Mouse (Mus musculus) right cerebral cortex, postnatal 10 days (tissue): Measurements from ENCODE around the gene Pigv.

ENCODE experiments used
- DNase-seq, 2 experiments: peaks; one replicate each; pipeline ENCODE4 v3.0.0; 2021; ENCODE audit warnings: low spot score in 2 of 2

Gene Pigv

GRCm38 (mm10) chr4:133645680-133646079 lies 26.8 kb downstream of the Pigv start:
- no peak for DNase-seq

- no peak for DNase-seq
These were observed 27.3 kb downstream of the Pigv start for GRCm38 (mm10) chr4:133645195-133645594.

GRCm38 (mm10) chr4:133634043-133634410 lies 38.4 kb downstream of the Pigv start:
- DNase-seq: no peak

- DNase-seq: peak; percentile 88 to 91
These were observed 39.0 kb downstream of the Pigv start for GRCm38 (mm10) chr4:133633332-133634042.

GRCm38 (mm10) chr4:133632483-133633327 lies 39.7 kb downstream of the Pigv start:
- DNase-seq: no peak

GRCm38 (mm10) chr4:133631769-133632411 lies 40.6 kb downstream of the Pigv start:
- no peak for DNase-seq

GRCm38 (mm10) chr4:133631071-133631768 lies 41.2 kb downstream of the Pigv start:
- no peak for DNase-seq

GRCm38 (mm10) chr4:133630326-133630920 lies 42.0 kb downstream of the Pigv start:
- DNase-seq: no peak

- DNase-seq: no peak
These were observed 43.3 kb downstream of the Pigv start for GRCm38 (mm10) chr4:133629191-133629590.

- no peak for DNase-seq
These were observed 43.9 kb downstream of the Pigv start for GRCm38 (mm10) chr4:133628517-133628916.

- no peak for DNase-seq
These were observed 45.4 kb downstream of the Pigv start for GRCm38 (mm10) chr4:133627039-133627438.

- DNase-seq: no peak
These were observed 45.8 kb downstream of the Pigv start for GRCm38 (mm10) chr4:133626621-133627020.

- no peak for DNase-seq
These were observed 46.2 kb downstream of the Pigv start for GRCm38 (mm10) chr4:133626221-133626620.

GRCm38 (mm10) chr4:133625621-133626071 lies 46.8 kb downstream of the Pigv start:
- no peak for DNase-seq

- DNase-seq: no peak
These were observed 47.6 kb downstream of the Pigv start for GRCm38 (mm10) chr4:133624830-133625229.

GRCm38 (mm10) chr4:133622161-133622695 lies 50.2 kb downstream of the Pigv start:
- no peak for DNase-seq

- no peak for DNase-seq
These were observed 51.8 kb downstream of the Pigv start for GRCm38 (mm10) chr4:133620668-133621067.

GRCm38 (mm10) chr4:133619473-133620136 lies 52.8 kb downstream of the Pigv start:
- no peak for DNase-seq

GRCm38 (mm10) chr4:133617936-133618335 lies 54.5 kb downstream of the Pigv start:
- no peak for DNase-seq

GRCm38 (mm10) chr4:133615416-133615815 lies 57.0 kb downstream of the Pigv start:
- no peak for DNase-seq
